14 mouse cellular contexts compared by ENCODE assay signal in the genomic region with DNA sequence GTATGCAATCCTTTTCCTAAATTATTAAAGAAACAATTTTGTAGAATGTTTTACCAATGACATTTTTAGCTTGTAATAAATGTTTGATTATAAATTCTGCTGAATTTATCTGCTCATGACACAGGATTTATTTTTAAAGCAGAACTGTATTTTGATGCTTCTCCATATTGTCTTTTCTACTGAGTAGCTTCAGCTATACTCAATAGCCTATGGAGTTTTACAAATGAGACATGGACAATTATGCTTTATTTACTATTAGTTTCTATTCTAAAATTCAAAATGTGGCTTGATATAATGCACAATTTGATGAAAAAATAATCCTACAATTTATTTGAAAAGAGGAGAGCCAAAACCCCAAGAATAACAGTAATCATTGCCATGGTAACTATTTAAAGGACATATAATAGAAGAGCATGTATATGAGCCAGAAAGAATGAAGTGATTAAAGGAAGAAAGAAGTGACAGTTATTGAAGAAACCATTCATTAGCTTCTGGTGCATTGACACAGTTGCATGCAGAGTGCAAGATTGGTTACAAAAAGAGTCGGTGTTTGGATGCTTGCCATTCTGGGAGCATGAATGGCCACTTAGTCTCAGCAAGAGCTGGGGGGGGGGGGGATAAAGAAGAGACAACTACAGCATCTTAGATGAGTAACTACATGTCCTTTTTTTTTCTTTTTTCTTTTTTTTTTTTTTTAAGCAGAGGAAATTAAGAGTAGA.
A peak's percentile ranks its signal among the peaks of the same experiment; 100 is the strongest.
DNase-seq lines count a peak whose midpoint lies in the region; ATAC-seq and TF ChIP-seq lines count a peak whose summit lies in the region.
"Had no signal": no experiment of that assay in that cellular context is flagged by ENCODE, and none has a peak within 500 bp of the region (broad histone marks: within the 10 kb centered on the region; RNA-seq: fewer than 3 reads in every experiment).

No protein-coding gene starts in this region.

- ATAC-seq in neural tube, embryonic 11.5 days (ENCODE audit: insufficient read depth, low FRiP score, low TSS enrichment), result peak; percentile 70
- no peak for ATAC-seq in neural tube, embryonic 15.5 days (ENCODE audit: low FRiP score)
- ATAC-seq in hindbrain, embryonic 12.5 days (ENCODE audit: low FRiP score), result peak; percentile 86
- peak; percentile 68; the same call in 1 of the 2 replicates for ATAC-seq in midbrain, embryonic 16.5 days
- ATAC-seq: lung, postnatal 0 days had no signal

- intact Hi-C loops in heart, adult 2 months (cut with DNase I), result no loop called here

- H3K9me3 ChIP-seq in neural tube, embryonic 11.5 days (ENCODE audit: control insufficient read depth, low read length), result no peaks in the 10 kb centered on the region
- no peaks in the 10 kb centered on the region for H3K9me3 ChIP-seq in neural tube, embryonic 15.5 days (replicated peaks)
- no peaks in the 10 kb centered on the region for H3K9me3 ChIP-seq in hindbrain, embryonic 12.5 days (replicated peaks)
- H3K9me3 ChIP-seq in midbrain, embryonic 16.5 days (replicated peaks; ENCODE audit: control insufficient read depth, low read length, poor library complexity, severe bottlenecking), result no peaks in the 10 kb centered on the region
- H3K9me3 ChIP-seq: kidney, embryonic 15.5 days; limb, embryonic 10.5 days; liver, embryonic 13.5 days had no signal

- no peaks in the 10 kb centered on the region for H3K4me1 ChIP-seq in neural tube, embryonic 11.5 days (ENCODE audit: control insufficient read depth, insufficient read depth, low read length)
- H3K4me1 ChIP-seq in neural tube, embryonic 15.5 days, result no peaks in the 10 kb centered on the region
- no peaks in the 10 kb centered on the region for H3K4me1 ChIP-seq in hindbrain, embryonic 12.5 days
- no peaks in the 10 kb centered on the region for H3K4me1 ChIP-seq in midbrain, embryonic 16.5 days (ENCODE audit: control insufficient read depth, insufficient read depth, low read length)
- no peaks in the 10 kb centered on the region for H3K4me1 ChIP-seq in heart, adult 2 months (ENCODE audit: control insufficient read depth, insufficient read depth, low read length)
- H3K4me1 ChIP-seq: kidney, embryonic 15.5 days; limb, embryonic 10.5 days; liver, embryonic 13.5 days had no signal

- no peak overlapping the region for H3K4me3 ChIP-seq in neural tube, embryonic 11.5 days (ENCODE audit: low read depth, low read length)
- H3K4me3 ChIP-seq in neural tube, embryonic 15.5 days (replicated peaks), result no peak overlapping the region
- H3K4me3 ChIP-seq in hindbrain, embryonic 12.5 days, result no peak overlapping the region
- no peak overlapping the region for H3K4me3 ChIP-seq in midbrain, embryonic 16.5 days (ENCODE audit: low read depth, low read length)
- H3K4me3 ChIP-seq in heart, adult 2 months, result no peak overlapping the region
- H3K4me3 ChIP-seq: kidney, embryonic 15.5 days; limb, embryonic 10.5 days; liver, embryonic 13.5 days had no signal

- no peak for TF ChIP-seq EP300 in heart, adult 2 months (IDR thresholded peaks at IDR 0.05; ENCODE audit: insufficient read depth, low read depth, low read length)

- H3K27me3 ChIP-seq in neural tube, embryonic 11.5 days (ENCODE audit: control insufficient read depth, insufficient read depth, low read length), result no peaks in the 10 kb centered on the region
- H3K27me3 ChIP-seq in neural tube, embryonic 15.5 days (replicated peaks), result no peaks in the 10 kb centered on the region
- H3K27me3 ChIP-seq in hindbrain, embryonic 12.5 days, result no peaks in the 10 kb centered on the region
- H3K27me3 ChIP-seq in midbrain, embryonic 16.5 days (ENCODE audit: control insufficient read depth, insufficient read depth, low read depth, low read length), result no peaks in the 10 kb centered on the region
- no peaks in the 10 kb centered on the region for H3K27me3 ChIP-seq in heart, adult 2 months (ENCODE audit: control insufficient read depth, insufficient read depth, low read length)
- H3K27me3 ChIP-seq: CH12.LX; kidney, embryonic 15.5 days; liver, embryonic 13.5 days had no signal

- H3K9ac ChIP-seq in neural tube, embryonic 11.5 days (ENCODE audit: low read length), result no peak overlapping the region
- no peak overlapping the region for H3K9ac ChIP-seq in neural tube, embryonic 15.5 days (replicated peaks)
- no peak overlapping the region for H3K9ac ChIP-seq in hindbrain, embryonic 12.5 days
- no peak overlapping the region for H3K9ac ChIP-seq in midbrain, embryonic 16.5 days (ENCODE audit: low read depth, low read length)
- H3K9ac ChIP-seq in heart, adult 2 months (ENCODE audit: low read depth, low read length), result no peak overlapping the region
- H3K9ac ChIP-seq: kidney, embryonic 15.5 days; liver, embryonic 13.5 days had no signal

- 60% methylated on average over 1 of the region's 1 CpGs for WGBS in neural tube, embryonic 11.5 days
- WGBS in neural tube, embryonic 15.5 days, result 19% methylated on average over 1 of the region's 1 CpGs
- 22% methylated on average over 1 of the region's 1 CpGs for WGBS in hindbrain, embryonic 12.5 days
- 8% methylated on average over 1 of the region's 1 CpGs for WGBS in midbrain, embryonic 16.5 days
- WGBS in heart, adult 2 months, result 53% methylated on average over 1 of the region's 1 CpGs

- TF ChIP-seq CTCF in heart, adult 2 months (IDR thresholded peaks at IDR 0.05), result no peak

- TF ChIP-seq POLR2A in heart, adult 2 months (IDR thresholded peaks at IDR 0.05; ENCODE audit: insufficient read depth, low read depth, low read length), result no peak

- no peak overlapping the region for H3K27ac ChIP-seq in neural tube, embryonic 11.5 days (ENCODE audit: low read depth, low read length)
- no peak overlapping the region for H3K27ac ChIP-seq in neural tube, embryonic 15.5 days (replicated peaks)
- no peak overlapping the region for H3K27ac ChIP-seq in hindbrain, embryonic 12.5 days
- no peak overlapping the region for H3K27ac ChIP-seq in midbrain, embryonic 16.5 days (ENCODE audit: low read length)
- no peak overlapping the region for H3K27ac ChIP-seq in heart, adult 2 months
- H3K27ac ChIP-seq: kidney, embryonic 15.5 days; limb, embryonic 10.5 days; liver, embryonic 13.5 days had no signal

- H3K4me2 ChIP-seq in neural tube, embryonic 11.5 days (ENCODE audit: low read depth), result no peak overlapping the region
- no peak overlapping the region for H3K4me2 ChIP-seq in neural tube, embryonic 15.5 days
- H3K4me2 ChIP-seq in hindbrain, embryonic 12.5 days (replicated peaks), result no peak overlapping the region
- no peak overlapping the region for H3K4me2 ChIP-seq in midbrain, embryonic 16.5 days (ENCODE audit: low read length)
- H3K4me2 ChIP-seq: kidney, embryonic 15.5 days; liver, embryonic 13.5 days had no signal

- no peaks in the 10 kb centered on the region for H3K79me2 ChIP-seq in heart, adult 2 months (replicated peaks; ENCODE audit: control insufficient read depth, insufficient read depth, low read length)

- DNase-seq in cerebellum, postnatal 10 days, result peak; percentile 28 to 32
- no peak for DNase-seq in cerebellum, adult 9-10 months
- DNase-seq in neural tube, embryonic 11.5 days (ENCODE audit: low spot score), result peak; percentile 12
- no peak for DNase-seq in kidney, adult 8-10 months
- DNase-seq in heart, adult 2 months, result no peak
- DNase-seq: cerebellum, adult 2 months; liver, embryonic 13.5 days had no signal

- no peaks in the 10 kb centered on the region for H3K36me3 ChIP-seq in neural tube, embryonic 11.5 days (ENCODE audit: control insufficient read depth, insufficient read depth, low read length)
- H3K36me3 ChIP-seq in neural tube, embryonic 15.5 days, result no peaks in the 10 kb centered on the region
- H3K36me3 ChIP-seq in hindbrain, embryonic 12.5 days, result no peaks in the 10 kb centered on the region
- H3K36me3 ChIP-seq in midbrain, embryonic 16.5 days (ENCODE audit: control insufficient read depth, insufficient read depth, low read length), result no peaks in the 10 kb centered on the region
- no peaks in the 10 kb centered on the region for H3K36me3 ChIP-seq in heart, adult 2 months (ENCODE audit: control insufficient read depth, insufficient read depth, low read length)
- H3K36me3 ChIP-seq: kidney, embryonic 15.5 days; limb, embryonic 10.5 days; liver, embryonic 13.5 days had no signal

Comparison
In these comparisons a context has a peak if more than half of its experiments do, and no peak if none do; other contexts are left out.
1. DNase-seq: peak in cerebellum, postnatal 10 days (2 of 2) and neural tube, embryonic 11.5 days (single experiment); none in cerebellum, adult 9-10 months (single experiment), kidney, adult 8-10 months (0 of 2) and heart, adult 2 months (0 of 2).